Mouse (Mus musculus) thymus, adult 2 months (tissue): ENCODE measurements around the gene Gm17482.

Experiments
- CTCF ChIP-seq: fragments of 200-500 bp; IDR thresholded peaks from 2 replicates; pipeline ENCODE4 v1.5.1; 2012; ENCODE audit warnings: mild to moderate bottlenecking, control low read depth, low read length, moderate library complexity, borderline replicate concordance; ENCODE audit not compliant: control insufficient read depth, poor library complexity, insufficient read depth; ENCODE audit errors: extremely low read depth
- POLR2A ChIP-seq: fragments of 200-500 bp; IDR thresholded peaks from 2 replicates; pipeline ENCODE4 v1.6.1; 2012; ENCODE audit warnings: mild to moderate bottlenecking, low read length, control low read depth, moderate library complexity; ENCODE audit not compliant: control insufficient read depth, poor library complexity, insufficient read depth; ENCODE audit errors: extremely low read depth

DNA sequence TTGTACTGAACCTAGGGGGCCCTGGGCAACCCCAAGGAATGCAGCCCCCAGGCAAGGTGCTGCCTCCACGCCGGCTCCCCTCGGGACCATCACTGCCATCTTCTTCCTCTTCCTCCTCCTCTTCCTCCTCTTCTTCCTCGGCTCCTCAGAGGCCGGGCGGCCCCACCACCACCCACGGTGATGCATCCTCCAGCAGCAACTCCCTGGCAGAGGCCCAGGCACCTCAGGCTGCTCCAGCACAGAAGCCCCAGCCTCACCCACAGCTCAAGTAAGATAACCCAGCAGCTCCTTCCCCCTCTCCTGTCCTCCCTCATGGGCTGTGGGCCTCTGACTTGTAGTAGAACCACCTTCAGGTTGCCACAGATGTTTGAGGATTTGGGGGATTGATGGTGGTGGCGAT is 50.9 kb downstream of the Gm17482 start:
- TF ChIP-seq POLR2A (no peak), CTCF (no peak)
